Mouse (Mus musculus) urinary bladder, postnatal 14 days (tissue): Measurements from ENCODE around the gene Mycbp2.

ENCODE experiments used
- DNase-seq: peaks from one replicate; pipeline ENCODE4 v3.0.0; 2021; ENCODE audit warnings: low spot score

Mycbp2 gene

DNA sequence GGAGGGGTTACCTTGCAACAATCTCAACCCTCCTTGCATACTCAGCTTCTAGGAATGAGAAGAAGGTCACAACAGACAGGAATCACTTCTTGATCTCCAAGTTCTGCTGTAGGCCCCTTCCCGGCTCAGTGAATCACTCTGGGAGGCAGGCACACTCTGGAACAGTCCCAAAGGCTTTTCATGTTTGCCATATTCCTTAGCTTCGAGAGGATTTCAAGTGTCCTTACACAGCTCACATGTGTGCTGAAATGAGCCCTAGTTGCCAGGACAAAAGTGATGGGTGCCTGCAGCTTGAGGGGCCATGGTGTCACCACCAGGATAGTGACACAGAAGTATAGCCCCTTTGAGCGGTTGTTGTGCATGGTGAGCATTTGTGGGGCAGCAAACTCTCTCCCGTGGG is 273.9 kb downstream of the Mycbp2 start:
- DNase-seq = no peak

DNA sequence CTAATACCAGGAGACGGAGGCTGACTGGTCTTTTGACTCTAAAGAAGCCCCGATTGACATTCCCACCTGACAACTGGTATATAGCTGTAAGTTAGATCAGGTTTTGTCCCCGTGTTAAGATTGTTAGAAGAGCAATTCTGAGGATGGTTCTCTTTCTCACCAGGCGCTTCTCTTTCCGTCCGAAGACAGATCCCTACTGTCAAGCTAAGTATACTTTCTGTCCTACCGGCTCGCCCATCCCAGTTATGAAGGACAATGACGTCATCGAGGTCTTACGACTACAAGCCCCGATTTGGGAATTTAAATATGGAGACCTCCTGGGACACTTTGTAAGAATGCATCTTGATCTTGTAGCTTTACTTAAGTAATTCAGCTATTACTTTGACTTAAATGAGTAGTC is 275.1 kb downstream of the Mycbp2 start:
- DNase-seq = no peak

DNA sequence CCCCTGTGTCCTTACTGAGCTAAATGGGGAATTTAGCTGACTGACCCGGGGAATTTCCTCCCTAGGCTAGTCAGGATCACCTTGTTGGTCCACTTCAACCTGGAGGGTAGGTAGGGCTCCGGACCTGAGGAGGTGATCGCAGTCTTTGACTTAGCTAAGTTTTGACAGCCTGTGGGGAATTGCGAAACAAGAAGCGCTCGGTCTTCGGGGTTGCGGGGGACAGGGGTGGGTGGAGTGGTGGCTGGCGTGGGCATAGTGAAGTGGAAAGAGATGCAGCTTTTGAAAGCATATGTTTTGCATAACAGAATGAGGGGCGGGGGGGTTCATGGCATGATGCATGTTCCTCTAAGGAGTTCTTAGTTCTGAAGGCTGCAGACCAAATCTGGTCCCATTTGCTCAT is 275.8 kb downstream of the Mycbp2 start:
- DNase-seq = no peak

DNA sequence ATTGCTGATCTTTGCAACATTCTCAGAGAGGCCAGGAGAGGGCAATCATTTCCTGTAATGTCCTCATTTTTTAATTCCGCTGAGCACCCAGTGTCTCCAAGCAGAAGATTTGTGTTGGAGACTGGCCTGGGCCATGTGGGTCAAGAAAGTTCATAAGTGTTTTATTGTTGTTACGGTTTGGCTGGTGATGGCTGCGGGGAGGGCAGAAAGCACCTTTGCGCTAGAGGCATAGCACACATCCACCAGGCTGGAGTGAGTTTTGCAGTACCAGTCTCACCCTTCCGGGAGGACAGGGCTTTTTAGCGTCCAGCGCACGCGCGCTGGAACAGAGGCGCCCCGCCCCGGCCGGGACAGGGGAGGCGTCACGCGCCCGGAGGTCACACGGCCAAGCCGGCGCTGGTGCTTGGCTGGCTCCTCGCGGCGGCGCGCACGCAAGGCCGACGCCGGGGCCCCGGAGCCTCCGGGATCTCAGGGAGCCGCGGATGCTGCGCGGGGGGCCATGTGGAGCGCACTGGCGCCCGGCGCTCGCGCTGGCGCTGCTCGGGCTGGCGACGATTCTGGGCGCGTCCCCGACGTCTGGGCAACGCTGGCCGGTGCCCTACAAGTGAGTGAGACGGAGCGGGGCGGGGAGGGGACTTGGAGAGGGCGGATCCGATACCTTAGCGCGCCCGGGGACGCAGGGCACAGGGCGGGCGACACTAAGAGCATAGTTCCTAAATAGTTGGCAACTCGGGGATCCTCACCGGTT is 276.6 kb downstream of the Mycbp2 start, which contains the start of gene Cln5:
TSS of gene Cln5 (plus strand) at position 353 of the 748 bp plus-strand sequence.
- DNase-seq = peak; percentile 95

DNA sequence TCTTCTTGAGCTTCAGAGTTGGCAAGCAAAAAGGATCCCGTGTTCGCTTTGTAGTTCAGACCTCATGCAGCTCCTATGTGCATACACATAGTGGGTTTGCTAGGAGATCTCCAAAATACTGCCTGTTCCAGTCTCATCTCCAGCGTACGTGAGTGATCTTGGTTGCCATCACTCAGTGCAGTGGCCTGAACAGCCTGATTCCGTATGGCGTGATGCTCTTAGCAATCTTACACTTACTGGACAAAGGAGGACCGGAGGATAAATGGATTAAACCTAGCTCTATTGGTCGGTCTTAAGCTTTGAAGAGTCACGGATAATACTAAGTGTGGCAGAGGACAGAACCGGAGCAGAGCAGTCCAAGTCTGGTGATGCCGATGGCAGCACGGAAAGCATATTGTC is 277.1 kb downstream of the Mycbp2 start:
- DNase-seq = no peak

DNA sequence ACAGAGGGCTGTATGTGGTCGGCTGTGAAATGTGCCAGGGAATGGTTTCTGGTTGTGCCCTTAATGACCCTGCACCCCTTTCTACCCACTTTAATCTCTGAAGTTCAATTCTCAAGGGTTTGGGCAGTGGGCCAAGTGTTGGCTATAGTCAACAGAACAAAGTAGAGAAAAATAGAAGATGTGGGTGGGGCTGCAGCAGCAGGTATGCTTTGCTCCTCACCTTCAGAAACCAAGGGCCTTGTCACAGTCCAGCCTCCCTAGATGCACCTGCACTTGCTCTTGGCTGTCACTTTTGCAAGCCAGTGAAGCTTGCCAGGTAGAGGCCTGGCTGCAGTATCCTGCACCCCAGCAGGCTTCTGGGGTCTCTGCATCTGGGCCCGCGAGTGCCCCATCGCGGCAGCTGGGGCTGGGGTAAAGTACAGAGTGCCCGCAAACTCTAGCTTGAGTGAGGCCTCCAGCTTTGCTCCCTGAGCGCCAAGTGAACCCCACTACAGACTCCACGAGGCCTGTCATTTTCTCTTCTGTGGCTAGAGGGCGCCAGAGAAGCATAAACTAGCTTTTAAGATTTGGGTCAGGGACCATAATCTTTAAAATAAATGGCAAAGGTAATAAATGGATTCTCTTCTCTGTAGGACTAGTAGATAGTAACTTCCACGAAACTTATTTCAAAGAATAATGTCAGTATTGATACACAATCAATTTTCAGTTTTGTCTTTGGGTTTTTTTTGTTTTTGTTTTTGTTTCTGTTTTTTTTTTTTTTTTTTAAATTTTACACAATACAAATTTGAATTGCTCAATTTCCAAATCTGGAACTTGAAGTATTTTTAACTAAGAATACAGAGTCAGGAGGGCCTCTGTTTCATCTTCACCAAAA is 281.1 kb downstream of the Mycbp2 start:
- peak; percentile 78 for DNase-seq
